Mouse (Mus musculus): ENCODE results near the gene Apobec2. TPM values are rescaled to one million over a fixed set of nuclear protein-coding genes. Genes with fewer than 3 reads are reported as not detected.

The Apobec2 gene
- total and polyA plus RNA-seq, 3 experiments, result 0.21 to 0.70 TPM; not detected in 1

- Histone ChIP-seq H3K4me3 (replicated peaks in 1 of 3; ENCODE audit: low read depth in 2 of 3, low read length in 2 of 3, poor library complexity in 1 of 3) (no peak overlapping the region), H3K4me2 (ENCODE audit: insufficient read depth, low read depth, poor library complexity, severe bottlenecking) (no peak overlapping the region), H3K79me2 (replicated peaks; ENCODE audit: control insufficient read depth, extremely low read depth, insufficient read depth, poor library complexity, severe bottlenecking) (no peaks in the 10 kb centered on the region), H3K4me1 (ENCODE audit: control insufficient read depth in 1 of 2, insufficient read depth in 2 of 2) (no peaks in the 10 kb centered on the region), H3K27ac (ENCODE audit: insufficient read depth, low read depth) (no peak overlapping the region), H3K27me3 (replicated peaks) (peaks cover 11% of the 10 kb centered on the region), H3K36me3 (replicated peaks in 1 of 2; ENCODE audit: control insufficient read depth in 1 of 2, insufficient read depth in 1 of 2, low read length in 1 of 2) (no peaks in the 10 kb centered on the region), H3K9me3 (replicated peaks; ENCODE audit: low read length) (peaks cover 6% of the 10 kb centered on the region), H3K9ac (ENCODE audit: insufficient read depth, low read depth) (no peak overlapping the region)
- TF ChIP-seq MXI1 (IDR thresholded peaks at IDR 0.05; ENCODE audit: low read depth, low read length), result no peak
- no peak for TF ChIP-seq POLR2A (IDR thresholded peaks at IDR 0.05; ENCODE audit: low read depth, low read length)
- TF ChIP-seq MYC (IDR thresholded peaks at IDR 0.05; ENCODE audit: low read depth, low read length), result no peak
- TF ChIP-seq PAX5 (IDR thresholded peaks at IDR 0.05; ENCODE audit: low read length), result no peak
- TF ChIP-seq CHD1 (IDR thresholded peaks at IDR 0.05; ENCODE audit: low read depth, low read length), result no peak
- TF ChIP-seq RCOR1 (conservative IDR thresholded peaks at IDR 0.05; ENCODE audit: low read depth, low read length), result no peak
- no peak for TF ChIP-seq HCFC1 (IDR thresholded peaks at IDR 0.05; ENCODE audit: low read depth, low read length)
- no peak for TF ChIP-seq JUND (conservative IDR thresholded peaks at IDR 0.05; ENCODE audit: low read depth, low read length)
- TF ChIP-seq NELFE (IDR thresholded peaks at IDR 0.05; ENCODE audit: low read depth, low read length), result no peak
- no peak for TF ChIP-seq ZNF384 (IDR thresholded peaks at IDR 0.05; ENCODE audit: low read depth, low read length)
- TF ChIP-seq E2F4 (IDR thresholded peaks at IDR 0.05; ENCODE audit: insufficient replicate concordance, low read depth, low read length), result no peak
- TF ChIP-seq KAT2A (IDR thresholded peaks at IDR 0.05; ENCODE audit: insufficient replicate concordance, low read length), result no peak
- TF ChIP-seq TBP (conservative IDR thresholded peaks at IDR 0.05; ENCODE audit: low read depth, low read length), result no peak
- no peak for TF ChIP-seq BHLHE40 (IDR thresholded peaks at IDR 0.05; ENCODE audit: low read depth, low read length)
- no peak for TF ChIP-seq ELF1 (IDR thresholded peaks at IDR 0.05; ENCODE audit: low read depth, low read length)
- TF ChIP-seq ZMIZ1 (IDR thresholded peaks at IDR 0.05; ENCODE audit: low read depth, low read length), result no peak
- no peak for TF ChIP-seq USF1 (IDR thresholded peaks at IDR 0.05; ENCODE audit: low read depth, low read length)
- TF ChIP-seq POLR2AphosphoS2 (IDR thresholded peaks at IDR 0.05; ENCODE audit: low read depth, low read length), result no peak
- no peak for DNase-seq (ENCODE audit: extremely low read depth)
- dilution Hi-C loops (cut with MboI; ENCODE audit: extremely low pct_ligation_motif_present, extremely low pct_unique_long_range_greater_than_20kb, low sequenced_read_pairs) (no loop called here), in situ Hi-C loops (cut with MboI; ENCODE audit: low pct_ligation_motif_present, low pct_unique_long_range_greater_than_20kb, low sequenced_read_pairs) (no loop called here)
Measured at GRCm38 (mm10) chr17:48372987-48373386, 59.7 kb downstream of the Apobec2 start.

DNA sequence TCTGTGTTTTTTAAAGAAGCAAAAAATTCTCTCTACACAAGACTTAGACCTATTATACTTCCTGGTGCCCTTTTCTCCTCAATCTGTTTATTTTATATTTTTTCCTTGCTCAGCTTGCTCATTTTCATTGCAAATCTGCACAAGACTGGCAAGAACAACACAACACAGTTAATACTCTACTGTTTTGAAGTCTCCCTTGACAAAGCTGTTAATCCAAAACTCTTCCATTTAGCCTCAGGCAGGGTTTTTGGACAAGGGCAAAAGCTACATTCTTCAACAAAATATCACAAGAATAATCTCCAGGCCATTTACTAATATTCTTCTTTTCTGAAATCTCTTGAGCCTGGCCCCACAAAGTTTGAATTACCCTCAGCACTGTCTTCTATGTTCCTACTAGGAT, 61.1 kb downstream of the Apobec2 start:
- in situ Hi-C loops (cut with MboI; ENCODE audit: low pct_ligation_motif_present, low pct_unique_long_range_greater_than_20kb, low sequenced_read_pairs) (no loop called here), dilution Hi-C loops (cut with MboI; ENCODE audit: extremely low pct_ligation_motif_present, extremely low pct_unique_long_range_greater_than_20kb, low sequenced_read_pairs) (no loop called here)
- H3K4me1 ChIP-seq (ENCODE audit: control insufficient read depth in 1 of 2, insufficient read depth in 2 of 2), result no peaks in the 10 kb centered on the region
- no peak overlapping the region for H3K4me3 ChIP-seq (replicated peaks in 1 of 3; ENCODE audit: low read depth in 2 of 3, low read length in 2 of 3, poor library complexity in 1 of 3)
- H3K9me3 ChIP-seq (replicated peaks; ENCODE audit: low read length), result peaks cover 6% of the 10 kb centered on the region
- peaks cover 11% of the 10 kb centered on the region for H3K27me3 ChIP-seq (replicated peaks)
- H3K4me2 ChIP-seq (ENCODE audit: insufficient read depth, low read depth, poor library complexity, severe bottlenecking), result no peak overlapping the region
- no peaks in the 10 kb centered on the region for H3K36me3 ChIP-seq (replicated peaks in 1 of 2; ENCODE audit: control insufficient read depth in 1 of 2, insufficient read depth in 1 of 2, low read length in 1 of 2)
- H3K9ac ChIP-seq (ENCODE audit: insufficient read depth, low read depth), result no peak overlapping the region
- no peak for TF ChIP-seq MAFK (IDR thresholded peaks at IDR 0.05; ENCODE audit: insufficient replicate concordance, low read length)
- no peak for TF ChIP-seq TBP (conservative IDR thresholded peaks at IDR 0.05; ENCODE audit: low read depth, low read length)
- TF ChIP-seq ZNF384 (IDR thresholded peaks at IDR 0.05; ENCODE audit: low read depth, low read length), result no peak
- TF ChIP-seq ZMIZ1 (IDR thresholded peaks at IDR 0.05; ENCODE audit: low read depth, low read length), result no peak
- TF ChIP-seq ELF1 (IDR thresholded peaks at IDR 0.05; ENCODE audit: low read depth, low read length), result no peak
- no peak for TF ChIP-seq MYC (IDR thresholded peaks at IDR 0.05; ENCODE audit: low read depth, low read length)
- no peak for TF ChIP-seq IRF4 (IDR thresholded peaks at IDR 0.05; ENCODE audit: low read depth, low read length)
- no peak for TF ChIP-seq HCFC1 (IDR thresholded peaks at IDR 0.05; ENCODE audit: low read depth, low read length)
- no peak for TF ChIP-seq SMC3 (IDR thresholded peaks at IDR 0.05; ENCODE audit: low read depth, low read length)
- TF ChIP-seq BHLHE40 (IDR thresholded peaks at IDR 0.05; ENCODE audit: low read depth, low read length), result no peak
- no peak for TF ChIP-seq USF2 (conservative IDR thresholded peaks at IDR 0.05; ENCODE audit: low read depth, low read length)
- TF ChIP-seq CHD2 (IDR thresholded peaks at IDR 0.05; ENCODE audit: low read length), result no peak
- TF ChIP-seq JUND (conservative IDR thresholded peaks at IDR 0.05; ENCODE audit: low read depth, low read length), result no peak
- no peak for TF ChIP-seq RCOR1 (conservative IDR thresholded peaks at IDR 0.05; ENCODE audit: low read depth, low read length)
- no peak for TF ChIP-seq MAZ (IDR thresholded peaks at IDR 0.05; ENCODE audit: low read depth, low read length)
- no peak for TF ChIP-seq ETS1 (conservative IDR thresholded peaks at IDR 0.05; ENCODE audit: low read depth, low read length)
- DNase-seq (ENCODE audit: extremely low read depth), result no peak
- H3K79me2 ChIP-seq (replicated peaks; ENCODE audit: control insufficient read depth, extremely low read depth, insufficient read depth, poor library complexity, severe bottlenecking), result no peaks in the 10 kb centered on the region
- H3K27ac ChIP-seq (ENCODE audit: insufficient read depth, low read depth), result no peak overlapping the region
